Mouse (Mus musculus) layer of hippocampus, postnatal 14 days (tissue): ENCODE measurements at regions not wholly inside any gene's neighbourhood (a gene's known extent, or its start where the extent isn't known, plus 50 kb on each side); places are given as distances from the start of the nearest gene placed in this dataset.

ENCODE experiments used
- DNase-seq, 2 experiments: peaks; one replicate each; pipeline ENCODE4 v3.0.0; 2021 to 2022; ENCODE audit warnings: low spot score in 2 of 2, mixed read lengths in 1 of 2

DNA sequence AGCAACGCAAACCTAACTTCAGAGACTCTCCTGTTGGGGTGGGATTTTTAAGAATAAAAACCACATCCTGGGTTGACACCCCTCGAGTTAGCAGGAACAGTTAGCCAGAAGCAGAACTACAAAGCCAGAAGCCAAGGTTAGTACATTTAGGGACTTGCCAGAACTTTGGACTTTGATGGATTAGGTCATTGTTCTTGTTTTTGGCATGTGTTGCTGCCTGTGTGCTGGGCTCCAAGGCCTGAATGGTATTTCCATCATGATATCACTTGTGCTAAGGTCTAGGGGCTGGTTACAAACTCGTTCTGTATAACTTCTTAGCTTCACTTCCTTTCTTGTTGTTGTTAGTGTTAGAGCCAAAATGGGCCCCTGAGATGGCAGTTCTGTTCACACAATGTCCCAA, 338.8 kb upstream of the 5930422O12Rik start:
- no peak for DNase-seq

DNA sequence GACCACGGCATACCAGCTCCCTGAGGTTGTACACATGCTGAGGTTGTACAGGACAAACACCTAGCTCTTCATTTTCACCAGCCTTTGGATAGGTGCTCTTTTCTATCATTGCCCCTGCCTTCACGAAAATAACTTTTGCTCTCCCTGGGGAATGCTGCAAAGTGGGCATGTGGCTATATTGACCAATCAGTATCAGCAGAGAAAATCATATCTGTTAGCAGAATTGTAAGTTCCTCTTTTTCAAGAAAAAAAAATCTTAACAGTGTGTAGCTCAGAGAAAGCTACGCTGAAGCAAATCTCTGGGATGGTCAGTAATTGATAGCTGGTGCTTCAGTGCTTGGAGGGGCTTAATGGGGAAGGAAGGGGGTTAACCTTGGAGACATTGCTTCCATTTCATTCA, 319.6 kb upstream of the 5930422O12Rik start:
- no peak for DNase-seq

DNA sequence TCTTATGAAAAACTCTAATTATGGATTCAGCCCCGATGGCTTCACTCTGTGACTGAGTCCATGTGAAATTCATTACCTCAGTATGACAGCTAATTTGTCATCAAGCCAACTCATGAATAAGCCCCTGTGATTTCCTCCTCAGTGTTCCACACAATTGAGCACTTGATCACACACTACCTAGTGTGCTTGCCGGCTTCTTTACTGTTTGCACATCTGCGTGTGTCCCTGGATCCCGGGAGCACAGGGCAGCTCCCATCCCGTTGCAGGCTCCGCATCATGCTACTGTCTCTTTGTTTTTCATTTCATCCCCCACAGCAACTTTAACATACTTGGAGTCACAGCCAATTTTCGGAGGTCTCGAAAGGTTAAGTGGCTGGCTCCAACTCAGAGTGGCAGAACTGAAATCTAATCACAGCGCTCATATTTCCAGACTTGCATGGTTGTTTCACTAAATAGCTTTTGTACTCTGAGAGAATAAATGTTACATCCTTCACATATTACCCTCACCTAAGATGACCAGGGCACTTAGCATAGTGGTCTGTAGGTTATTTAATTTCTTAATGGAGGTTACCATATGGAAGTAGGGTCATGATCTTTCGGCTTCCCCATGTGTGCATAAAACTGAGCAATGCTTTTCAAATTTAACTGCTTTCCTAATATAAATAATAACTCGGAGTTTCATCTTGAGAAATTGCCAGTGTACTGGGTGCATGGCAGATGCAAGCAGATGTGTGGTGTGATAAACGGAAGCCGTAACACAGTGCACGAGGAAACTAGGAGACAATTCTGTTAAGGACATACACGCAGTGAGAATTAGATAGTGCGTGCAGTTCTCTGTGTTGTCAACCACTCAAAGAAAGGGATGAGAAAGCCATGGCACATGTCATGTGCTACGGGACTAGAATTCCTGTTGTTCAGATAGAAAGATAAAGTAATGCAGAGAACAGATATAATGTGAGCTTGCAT, 313.0 kb upstream of the 5930422O12Rik start:
- no peak for DNase-seq

DNA sequence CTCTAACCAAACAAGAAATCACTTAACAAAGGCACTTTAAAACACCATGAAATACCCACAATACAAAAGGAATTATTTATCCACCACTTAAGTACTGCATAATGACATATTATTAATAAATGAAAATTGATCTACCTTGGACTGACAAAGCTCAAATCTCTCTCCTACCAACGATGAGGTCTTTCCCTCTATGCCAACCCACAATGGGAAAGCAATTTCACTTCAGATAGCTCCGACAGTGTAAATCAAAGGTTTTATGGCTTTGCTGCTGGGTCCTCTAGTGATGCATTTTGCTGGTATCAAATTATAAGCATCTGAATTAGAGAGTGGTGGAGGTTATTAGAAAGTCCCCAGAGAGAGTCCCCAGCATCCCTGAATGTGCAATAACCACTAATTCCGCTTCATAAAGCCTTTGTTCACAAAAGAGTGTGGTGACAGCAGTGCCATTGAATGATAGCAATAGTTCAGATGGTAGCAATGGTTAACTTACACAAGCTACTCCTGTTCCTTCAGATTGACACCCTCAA, 305.4 kb upstream of the 5930422O12Rik start:
- no peak for DNase-seq

DNA sequence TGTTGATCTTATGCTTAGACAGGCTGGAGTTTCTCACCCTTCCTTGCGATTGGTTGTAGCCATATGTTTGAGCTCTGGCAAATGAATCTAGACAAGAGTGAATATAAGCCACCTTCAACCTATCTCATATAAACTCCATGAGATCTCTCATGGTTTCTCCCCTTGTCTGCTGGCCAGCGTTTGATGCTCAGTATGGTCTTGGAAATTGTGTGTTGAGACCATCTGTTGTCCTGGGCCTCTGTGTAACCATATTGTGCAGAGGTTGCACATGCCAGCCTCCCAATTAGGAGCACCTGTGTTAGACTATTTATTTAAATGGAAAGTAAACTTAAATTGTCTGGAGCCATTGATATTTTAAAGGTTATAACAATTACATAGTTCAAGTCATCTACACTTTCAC, 301.5 kb upstream of the 5930422O12Rik start:
- DNase-seq = no peak

DNA sequence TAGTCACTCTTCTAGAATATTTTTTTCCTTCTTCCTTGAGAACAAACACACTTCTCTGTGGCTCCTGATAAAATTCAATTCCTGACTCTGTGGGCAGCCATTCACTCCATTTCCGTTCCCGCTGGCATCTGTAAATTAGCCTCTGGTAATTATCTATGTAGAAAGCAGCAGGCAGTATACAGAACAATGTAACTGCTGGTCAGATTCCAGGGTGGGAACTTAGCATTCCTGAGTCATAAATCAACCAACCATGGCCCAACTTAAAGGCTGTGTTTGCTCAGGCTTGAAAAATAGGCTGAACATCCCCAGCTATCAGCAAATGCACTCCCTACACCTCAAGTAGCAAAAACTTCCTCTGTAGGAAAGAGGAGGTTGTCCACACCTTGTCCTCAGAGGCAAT, 289.6 kb upstream of the 5930422O12Rik start:
- no peak for DNase-seq

DNA sequence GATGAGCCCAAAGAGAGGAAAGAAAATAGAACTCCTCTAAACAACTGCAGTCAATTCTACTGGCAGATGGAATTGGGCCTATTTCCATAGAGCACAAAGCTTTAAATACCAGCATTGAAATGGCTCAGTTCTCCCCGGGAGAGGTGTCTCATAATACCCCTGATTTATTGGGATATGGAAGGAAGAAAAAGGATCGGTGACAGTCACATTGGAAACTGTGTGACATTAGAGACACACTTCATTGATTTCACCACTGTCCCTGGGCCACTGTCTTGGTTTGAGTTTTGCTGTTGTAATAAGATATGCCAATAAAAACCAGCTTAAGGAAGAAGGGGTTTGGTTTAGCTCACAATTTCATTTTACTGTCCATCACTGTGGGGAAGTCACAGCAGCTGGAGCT, 288.7 kb upstream of the 5930422O12Rik start:
- DNase-seq = no peak

DNA sequence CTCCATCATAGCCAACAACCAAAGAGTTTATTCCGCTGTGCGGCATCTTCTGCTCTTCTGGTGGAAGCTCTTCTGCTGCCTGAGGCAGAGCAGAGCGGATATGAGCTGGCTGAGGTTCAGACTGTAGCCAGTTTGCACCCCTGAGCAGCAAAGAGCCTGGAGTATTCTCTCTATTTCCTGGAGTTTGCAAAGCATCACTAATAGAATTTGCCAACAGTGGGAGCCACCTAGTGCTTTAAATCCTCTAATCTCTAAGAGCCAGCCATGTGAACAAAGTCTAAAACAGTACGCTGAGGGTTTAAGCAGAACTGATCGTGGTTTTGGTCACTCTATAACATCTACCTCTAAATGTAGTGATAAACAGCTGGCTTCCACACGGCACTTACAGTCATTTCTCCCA, 250.9 kb upstream of the 5930422O12Rik start:
- DNase-seq = peak in 1 of 2 experiments; percentile 9

DNA sequence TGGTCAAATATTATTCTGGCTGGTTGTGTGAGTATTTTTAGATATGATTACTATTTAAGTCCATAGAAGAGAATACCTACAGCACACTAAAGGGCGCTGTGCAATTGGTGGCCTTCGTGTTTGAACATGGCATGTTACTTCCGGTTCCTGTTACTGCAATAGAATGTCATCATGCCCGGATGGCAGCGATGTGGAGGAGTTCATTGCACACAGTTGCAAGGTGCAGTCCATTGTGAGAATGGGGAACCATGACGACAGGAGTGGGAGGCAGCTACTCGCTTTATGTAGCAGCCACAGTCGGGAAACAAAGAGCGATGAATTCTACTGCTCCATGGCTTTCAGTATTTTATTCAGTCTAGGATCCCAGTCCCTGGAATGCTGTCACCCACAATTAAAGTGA, 245.5 kb upstream of the 5930422O12Rik start:
- DNase-seq = no peak
